Mouse (Mus musculus): Measurements from ENCODE around the gene Prps1l1. TPM values are rescaled to one million over a fixed set of nuclear protein-coding genes. Genes with fewer than 3 reads are reported as not detected.

Gene Prps1l1
- polyA plus RNA-seq, 1 experiment, result not detected

- H3K79me2 ChIP-seq (ENCODE audit: control insufficient read depth, insufficient read depth), result no peaks in the 10 kb centered on the region
- H3K36me3 ChIP-seq (ENCODE audit: control insufficient read depth, insufficient read depth), result no peaks in the 10 kb centered on the region
- H3K27me3 ChIP-seq (ENCODE audit: control insufficient read depth, insufficient read depth, insufficient read length), result no peaks in the 10 kb centered on the region
- no peaks in the 10 kb centered on the region for H3K79me3 ChIP-seq (ENCODE audit: low read depth)
- no peak overlapping the region for H3ac ChIP-seq (ENCODE audit: control insufficient read depth, insufficient read length, low read depth)
- TF ChIP-seq MYOG (IDR thresholded peaks at IDR 0.05; ENCODE audit: control insufficient read depth, extremely low read depth, insufficient read length) (no peak), MYOD1 (IDR thresholded peaks at IDR 0.05; ENCODE audit: control insufficient read depth, insufficient read length, low read depth) (peak; percentile 62)
- H3K4me3 ChIP-seq (ENCODE audit: insufficient read depth, poor library complexity, severe bottlenecking), result no peak overlapping the region
Measured at GRCm38 (mm10) chr12:35000323-35000722, 15.8 kb downstream of the Prps1l1 start.

GRCm38 (mm10) chr12:35005748-35006147 lies 21.2 kb downstream of the Prps1l1 start:
- H3K79me3 ChIP-seq (ENCODE audit: low read depth), result no peaks in the 10 kb centered on the region
- H3K36me3 ChIP-seq (ENCODE audit: control insufficient read depth, insufficient read depth), result no peaks in the 10 kb centered on the region
- no peak overlapping the region for H3ac ChIP-seq (ENCODE audit: control insufficient read depth, insufficient read length, low read depth)
- no peaks in the 10 kb centered on the region for H3K27me3 ChIP-seq (ENCODE audit: control insufficient read depth, insufficient read depth, insufficient read length)
- no peak overlapping the region for H3K4me3 ChIP-seq (ENCODE audit: insufficient read depth, poor library complexity, severe bottlenecking)
- TF ChIP-seq CEBPB (IDR thresholded peaks at IDR 0.05; ENCODE audit: low read depth), result no peak
- TF ChIP-seq MAX (IDR thresholded peaks at IDR 0.05), result no peak
- TF ChIP-seq MYOG (IDR thresholded peaks at IDR 0.05; ENCODE audit: control insufficient read depth, extremely low read depth, insufficient read length), result no peak
- no peak for TF ChIP-seq FOSL1 (IDR thresholded peaks at IDR 0.05; ENCODE audit: insufficient read depth, low read length, poor library complexity, severe bottlenecking)
- no peak for TF ChIP-seq CTCF (IDR thresholded peaks at IDR 0.05; ENCODE audit: control insufficient read depth, insufficient read depth, insufficient read length)
- no peak for TF ChIP-seq USF1 (IDR thresholded peaks at IDR 0.05; ENCODE audit: low read depth)
- TF ChIP-seq MYOD1 (IDR thresholded peaks at IDR 0.05; ENCODE audit: control insufficient read depth, insufficient read length, low read depth), result no peak
- H3K79me2 ChIP-seq (ENCODE audit: control insufficient read depth, insufficient read depth), result no peaks in the 10 kb centered on the region

GRCm38 (mm10) chr12:35007851-35008250 lies 23.3 kb downstream of the Prps1l1 start:
- Histone ChIP-seq H3K79me3 (ENCODE audit: low read depth) (no peaks in the 10 kb centered on the region), H3ac (ENCODE audit: control insufficient read depth, insufficient read length, low read depth) (no peak overlapping the region), H3K36me3 (ENCODE audit: control insufficient read depth, insufficient read depth) (no peaks in the 10 kb centered on the region), H3K79me2 (ENCODE audit: control insufficient read depth, insufficient read depth) (no peaks in the 10 kb centered on the region), H3K4me3 (ENCODE audit: insufficient read depth, poor library complexity, severe bottlenecking) (no peak overlapping the region), H3K27me3 (ENCODE audit: control insufficient read depth, insufficient read depth, insufficient read length) (no peaks in the 10 kb centered on the region)
- TF ChIP-seq CEBPB (IDR thresholded peaks at IDR 0.05; ENCODE audit: low read depth) (no peak), MYOG (IDR thresholded peaks at IDR 0.05; ENCODE audit: control insufficient read depth, extremely low read depth, insufficient read length) (no peak), MYOD1 (IDR thresholded peaks at IDR 0.05; ENCODE audit: control insufficient read depth, insufficient read length, low read depth) (no peak), USF1 (IDR thresholded peaks at IDR 0.05; ENCODE audit: low read depth) (no peak)

GRCm38 (mm10) chr12:35008340-35009137 lies 24.0 kb downstream of the Prps1l1 start:
- TF ChIP-seq MYOD1 (IDR thresholded peaks at IDR 0.05; ENCODE audit: control insufficient read depth, insufficient read length, low read depth), result no peak
- no peak for TF ChIP-seq CEBPB (IDR thresholded peaks at IDR 0.05; ENCODE audit: low read depth)
- no peak for TF ChIP-seq MYOG (IDR thresholded peaks at IDR 0.05; ENCODE audit: control insufficient read depth, extremely low read depth, insufficient read length)
- TF ChIP-seq FOSL1 (IDR thresholded peaks at IDR 0.05; ENCODE audit: insufficient read depth, low read length, poor library complexity, severe bottlenecking), result no peak
- no peak for TF ChIP-seq CTCF (IDR thresholded peaks at IDR 0.05; ENCODE audit: control insufficient read depth, insufficient read depth, insufficient read length)
- no peak for TF ChIP-seq MAX (IDR thresholded peaks at IDR 0.05)
- TF ChIP-seq USF1 (IDR thresholded peaks at IDR 0.05; ENCODE audit: low read depth), result no peak

GRCm38 (mm10) chr12:35011462-35011861 lies 26.9 kb downstream of the Prps1l1 start:
- Histone ChIP-seq H3K36me3 (ENCODE audit: control insufficient read depth, insufficient read depth) (no peaks in the 10 kb centered on the region), H3K79me3 (ENCODE audit: low read depth) (no peaks in the 10 kb centered on the region), H3K27me3 (ENCODE audit: control insufficient read depth, insufficient read depth, insufficient read length) (no peaks in the 10 kb centered on the region), H3ac (ENCODE audit: control insufficient read depth, insufficient read length, low read depth) (no peak overlapping the region), H3K79me2 (ENCODE audit: control insufficient read depth, insufficient read depth) (no peaks in the 10 kb centered on the region), H3K4me3 (ENCODE audit: insufficient read depth, poor library complexity, severe bottlenecking) (no peak overlapping the region)
- TF ChIP-seq CTCF (IDR thresholded peaks at IDR 0.05; ENCODE audit: control insufficient read depth, insufficient read depth, insufficient read length) (no peak), MYOD1 (IDR thresholded peaks at IDR 0.05; ENCODE audit: control insufficient read depth, insufficient read length, low read depth) (no peak), CEBPB (IDR thresholded peaks at IDR 0.05; ENCODE audit: low read depth) (no peak), USF1 (IDR thresholded peaks at IDR 0.05; ENCODE audit: low read depth) (no peak), FOSL1 (IDR thresholded peaks at IDR 0.05; ENCODE audit: insufficient read depth, low read length, poor library complexity, severe bottlenecking) (no peak), MAX (IDR thresholded peaks at IDR 0.05) (no peak), MYOG (IDR thresholded peaks at IDR 0.05; ENCODE audit: control insufficient read depth, extremely low read depth, insufficient read length) (no peak)

More at GRCm38 (mm10) chr12:35008340-35009137, 24.0 kb downstream of the Prps1l1 start:
- Histone ChIP-seq H3K79me3 (ENCODE audit: low read depth) (no peaks in the 10 kb centered on the region), H3K79me2 (ENCODE audit: control insufficient read depth, insufficient read depth) (no peaks in the 10 kb centered on the region), H3K27me3 (ENCODE audit: control insufficient read depth, insufficient read depth, insufficient read length) (no peaks in the 10 kb centered on the region), H3K36me3 (ENCODE audit: control insufficient read depth, insufficient read depth) (no peaks in the 10 kb centered on the region), H3ac (ENCODE audit: control insufficient read depth, insufficient read length, low read depth) (no peak overlapping the region), H3K4me3 (ENCODE audit: insufficient read depth, poor library complexity, severe bottlenecking) (no peak overlapping the region)

GRCm38 (mm10) chr12:35013950-35014349 lies 29.4 kb downstream of the Prps1l1 start:
- TF ChIP-seq CEBPB (IDR thresholded peaks at IDR 0.05; ENCODE audit: low read depth) (no peak), MYOD1 (IDR thresholded peaks at IDR 0.05; ENCODE audit: control insufficient read depth, insufficient read length, low read depth) (no peak), MYOG (IDR thresholded peaks at IDR 0.05; ENCODE audit: control insufficient read depth, extremely low read depth, insufficient read length) (no peak), FOSL1 (IDR thresholded peaks at IDR 0.05; ENCODE audit: insufficient read depth, low read length, poor library complexity, severe bottlenecking) (no peak), USF1 (IDR thresholded peaks at IDR 0.05; ENCODE audit: low read depth) (no peak), CTCF (IDR thresholded peaks at IDR 0.05; ENCODE audit: control insufficient read depth, insufficient read depth, insufficient read length) (no peak), MAX (IDR thresholded peaks at IDR 0.05) (no peak)
- H3K79me3 ChIP-seq (ENCODE audit: low read depth), result no peaks in the 10 kb centered on the region
- H3K79me2 ChIP-seq (ENCODE audit: control insufficient read depth, insufficient read depth), result no peaks in the 10 kb centered on the region
- H3ac ChIP-seq (ENCODE audit: control insufficient read depth, insufficient read length, low read depth), result no peak overlapping the region
- no peaks in the 10 kb centered on the region for H3K27me3 ChIP-seq (ENCODE audit: control insufficient read depth, insufficient read depth, insufficient read length)
- no peaks in the 10 kb centered on the region for H3K36me3 ChIP-seq (ENCODE audit: control insufficient read depth, insufficient read depth)
- no peak overlapping the region for H3K4me3 ChIP-seq (ENCODE audit: insufficient read depth, poor library complexity, severe bottlenecking)
